Mouse (Mus musculus): Measurements from ENCODE around the gene Trem3.

Trem3 gene

DNA sequence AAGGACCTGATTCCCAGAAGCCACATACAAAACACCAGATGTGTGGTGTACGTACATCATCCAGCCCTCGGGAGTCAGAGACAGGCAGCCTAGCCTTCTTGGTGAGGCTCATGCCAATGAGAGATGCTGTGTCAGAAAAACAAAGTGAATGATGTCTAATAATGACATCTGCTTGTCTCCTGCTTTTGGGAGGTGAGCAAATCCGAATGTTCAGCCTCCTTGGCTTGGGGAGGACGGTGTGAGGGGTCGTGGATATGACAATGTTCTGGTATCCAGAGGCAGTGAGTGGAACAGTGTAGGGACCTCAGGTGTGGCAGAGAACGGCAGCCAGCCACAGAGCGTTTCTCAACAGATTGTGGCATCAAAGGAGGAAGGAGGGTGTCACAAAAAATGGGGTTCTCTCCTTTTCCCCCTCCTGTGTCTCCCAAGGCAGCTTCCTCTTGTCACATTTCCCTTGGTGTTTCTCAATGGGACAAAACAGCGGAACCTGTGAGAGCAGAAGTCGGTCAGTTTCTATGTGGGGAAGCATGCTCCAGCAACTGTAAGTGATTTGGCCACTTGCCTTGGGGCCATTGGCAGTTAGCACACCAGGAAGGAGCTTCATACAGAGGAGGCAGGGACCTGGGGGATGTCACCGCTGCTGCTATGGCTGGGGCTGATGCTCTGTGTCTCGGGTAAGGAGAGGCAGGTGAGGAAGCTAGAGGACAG, at the start of gene Trem3:
Gene Trem3 (plus strand): TSS at position 557 of the 708 bp plus-strand sequence.
- DNase-seq, result no peak

DNA sequence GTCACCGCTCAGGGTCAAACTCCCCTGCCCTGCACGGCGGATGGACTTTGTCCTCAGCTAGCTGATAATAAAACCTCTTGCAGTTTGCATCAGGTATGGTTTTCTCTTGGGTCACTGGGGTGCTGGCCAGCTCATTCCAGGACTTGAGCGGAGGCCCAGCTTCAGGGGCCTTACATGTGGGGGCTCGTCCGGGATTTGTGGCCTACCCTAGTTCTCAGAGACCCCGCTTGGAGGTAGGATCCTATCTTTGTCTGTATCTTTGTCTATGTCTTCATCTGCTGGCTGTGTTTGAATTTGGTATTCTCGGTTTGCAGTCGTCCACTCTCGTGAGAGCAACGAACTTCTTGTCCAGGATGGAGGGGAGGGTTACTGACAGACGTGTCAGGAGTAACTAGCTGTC, 44.5 kb upstream of the Trem3 start:
- DNase-seq, result no peak

DNA sequence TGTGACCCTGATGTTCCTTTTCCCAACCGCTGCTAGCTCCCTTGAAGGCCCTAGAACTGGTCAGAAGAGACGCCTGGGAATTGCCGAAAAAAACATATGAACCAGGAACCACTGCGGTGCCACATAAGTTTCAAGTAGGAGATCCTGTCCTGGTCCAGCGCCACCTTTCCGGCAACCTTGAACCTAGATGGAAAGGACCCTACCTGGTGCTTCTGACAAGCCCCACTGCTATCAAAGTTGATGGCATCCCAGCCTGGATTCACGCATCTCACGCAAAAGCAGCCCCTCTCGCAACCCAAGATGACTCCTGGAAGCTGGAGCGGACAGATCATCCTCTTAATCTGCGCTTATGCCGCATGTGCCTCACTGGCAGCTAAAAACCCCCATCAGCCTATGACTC, 35.0 kb upstream of the Trem3 start:
- DNase-seq, result no peak

DNA sequence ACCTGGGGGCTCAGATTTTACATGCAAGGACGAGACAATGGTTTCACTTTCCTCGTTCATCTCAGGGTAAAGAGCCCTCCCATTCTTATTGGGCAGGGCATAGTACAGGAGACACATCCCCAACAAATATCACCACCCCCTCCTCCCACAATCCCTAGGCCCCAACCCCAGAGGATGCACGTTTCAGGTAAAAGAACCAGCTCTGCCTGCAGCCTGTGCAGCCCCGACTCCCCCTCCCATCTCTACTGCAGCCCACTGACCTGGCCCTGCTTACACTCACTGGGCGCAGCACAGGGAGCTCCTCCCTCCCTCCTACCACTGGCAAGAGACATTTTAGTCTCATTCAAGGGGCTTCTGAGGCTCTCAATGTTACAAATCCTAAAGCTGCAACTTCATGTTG, 34.1 kb upstream of the Trem3 start:
- no peak for DNase-seq

DNA sequence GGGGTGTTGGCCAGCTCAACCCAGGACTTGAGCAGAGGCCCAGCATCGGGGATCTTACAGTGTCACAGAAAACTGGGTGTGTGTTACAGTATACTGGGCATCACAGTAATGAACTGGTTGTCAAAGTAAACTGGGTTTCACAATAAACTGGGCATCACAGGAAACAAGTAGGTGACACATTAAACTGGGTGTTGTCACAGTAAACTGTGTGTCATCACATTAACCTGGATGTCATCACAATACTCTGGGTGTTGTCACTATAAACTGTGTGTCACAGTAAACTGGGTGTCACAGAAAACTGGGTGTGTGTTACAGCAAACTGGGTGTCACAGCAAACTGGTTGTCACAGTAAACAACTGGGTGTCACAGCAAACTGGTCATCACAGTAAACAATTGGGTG, 32.1 kb upstream of the Trem3 start:
- DNase-seq, result no peak

DNA sequence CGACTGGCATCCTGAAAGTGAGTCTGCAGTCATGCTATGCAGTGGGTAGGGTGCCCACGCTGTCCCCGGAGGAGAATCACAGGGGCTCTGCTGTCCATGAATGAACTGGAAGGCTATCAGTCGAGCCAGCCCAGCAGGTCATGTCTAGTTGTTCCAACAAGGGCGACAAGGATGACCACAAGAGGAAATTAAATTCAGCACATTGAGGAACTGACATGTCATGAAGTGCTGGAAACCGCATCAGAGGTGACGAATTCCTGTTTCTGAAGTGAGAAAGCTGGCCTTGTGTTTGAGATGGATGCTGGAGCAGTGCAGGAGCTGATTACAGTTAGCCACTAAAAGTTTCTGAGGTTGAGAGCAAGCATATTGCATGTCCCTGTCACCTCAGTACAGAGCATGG, 16.9 kb upstream of the Trem3 start:
- DNase-seq, result no peak

DNA sequence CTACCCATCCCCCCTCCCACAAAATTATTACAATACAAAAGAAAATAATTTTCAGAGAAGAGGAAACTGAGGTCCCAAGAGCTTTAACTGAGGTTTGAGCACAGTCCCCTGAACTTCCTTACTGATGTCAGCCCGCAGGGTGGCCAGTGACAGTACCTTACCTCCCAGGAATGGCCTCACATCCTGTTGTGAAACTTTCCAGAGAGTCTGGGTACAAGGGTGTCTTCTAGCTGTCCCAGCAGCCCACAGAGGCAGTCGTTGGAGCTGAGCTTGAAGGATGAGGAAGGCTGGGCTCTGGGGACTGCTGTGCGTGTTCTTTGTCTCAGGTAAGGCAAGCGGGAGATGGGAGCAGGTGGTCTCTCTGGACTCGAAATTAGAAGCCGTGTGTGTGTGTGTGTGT, 15.1 kb upstream of the Trem3 start, which contains the start of gene Trem1:
Gene Trem1 (plus strand): TSS at position 251 of the 400 bp plus-strand sequence.
- no peak for DNase-seq

DNA sequence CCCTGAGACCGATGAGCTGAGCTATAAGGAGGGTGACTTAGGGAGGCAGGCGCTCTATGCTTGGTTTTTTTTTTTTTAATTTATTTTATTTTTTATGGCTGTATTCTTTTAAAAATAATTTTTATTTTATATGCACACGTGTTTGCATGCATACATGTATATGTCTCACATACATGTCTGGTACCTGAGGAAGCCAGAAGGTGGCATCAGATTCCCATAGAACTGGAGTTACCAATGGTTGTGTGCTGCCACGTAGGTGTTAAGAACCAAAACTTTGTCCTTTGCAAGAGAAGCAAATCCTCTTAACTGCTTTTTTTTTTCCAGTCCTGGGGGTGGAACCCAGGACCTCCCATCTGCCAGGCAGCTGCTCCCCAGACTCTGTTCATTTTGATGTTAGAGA, 13.8 kb upstream of the Trem3 start:
- no peak for DNase-seq

DNA sequence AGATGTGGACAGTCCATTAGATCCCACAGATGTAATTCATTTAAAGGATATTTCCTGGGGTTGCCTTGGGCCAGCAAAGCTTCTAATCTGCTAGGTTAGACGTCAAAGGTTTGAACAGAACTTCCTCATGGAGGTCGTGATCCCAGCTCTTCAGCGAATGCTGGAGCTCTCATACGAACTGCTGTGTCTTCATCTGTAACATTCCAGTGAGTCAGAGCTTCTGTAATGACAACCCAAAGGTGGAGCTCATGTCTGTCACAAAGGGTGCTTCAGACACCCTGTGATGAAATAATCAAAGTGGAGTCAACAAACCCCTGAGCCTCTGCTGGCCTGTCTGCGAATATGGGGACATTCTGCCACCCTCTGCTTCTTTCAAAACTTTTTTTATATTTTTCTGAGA, 13.0 kb upstream of the Trem3 start:
- DNase-seq, result no peak

DNA sequence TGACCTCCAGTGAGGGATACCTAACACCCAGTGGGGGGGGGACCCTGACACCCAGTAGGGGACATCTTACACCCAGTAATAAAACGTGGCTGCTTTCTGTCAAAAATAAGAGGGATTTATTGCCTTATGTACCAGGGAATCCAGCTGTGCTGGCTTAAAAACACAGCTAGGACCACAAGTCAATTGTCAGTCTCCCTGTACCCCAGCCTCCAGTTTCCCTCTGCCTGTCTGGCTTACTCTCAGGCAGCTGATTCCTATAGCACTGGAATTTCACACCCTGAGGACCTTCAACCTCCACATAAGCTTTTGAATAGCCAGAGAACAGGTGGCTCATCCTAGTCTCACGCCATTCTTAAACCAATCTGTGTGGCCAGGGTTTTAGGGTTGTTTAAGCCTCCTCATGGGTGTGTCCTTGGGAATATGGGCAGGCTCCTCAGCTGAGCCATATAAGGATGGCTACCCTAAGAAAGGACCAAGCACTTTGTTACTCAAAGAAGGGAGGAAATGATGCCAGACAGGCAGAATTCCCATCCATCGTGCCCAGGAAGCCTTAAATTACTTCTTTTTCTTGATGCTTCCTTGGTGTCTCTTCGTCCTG, 11.7 kb upstream of the Trem3 start:
- no peak for DNase-seq

DNA sequence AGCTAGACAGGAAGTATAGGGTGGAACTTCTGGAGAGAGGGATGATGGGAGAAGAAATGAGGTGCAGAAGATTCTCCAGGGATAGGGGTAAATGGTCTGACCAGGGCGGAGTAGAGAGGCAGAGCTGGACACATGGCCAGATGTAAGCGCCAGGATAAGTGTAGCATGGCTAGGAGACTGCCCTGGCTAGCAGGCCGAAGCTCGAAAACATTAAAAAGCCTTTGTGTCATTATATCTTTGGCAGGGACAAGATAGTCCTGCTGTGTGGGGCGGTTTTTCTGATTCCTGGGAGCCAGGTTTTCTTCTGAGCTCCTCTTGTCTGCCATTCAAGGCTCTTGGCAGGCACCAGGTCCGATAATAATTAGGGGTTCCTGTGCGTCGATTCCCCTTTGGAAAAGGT, 10.0 kb upstream of the Trem3 start:
- DNase-seq, result no peak

DNA sequence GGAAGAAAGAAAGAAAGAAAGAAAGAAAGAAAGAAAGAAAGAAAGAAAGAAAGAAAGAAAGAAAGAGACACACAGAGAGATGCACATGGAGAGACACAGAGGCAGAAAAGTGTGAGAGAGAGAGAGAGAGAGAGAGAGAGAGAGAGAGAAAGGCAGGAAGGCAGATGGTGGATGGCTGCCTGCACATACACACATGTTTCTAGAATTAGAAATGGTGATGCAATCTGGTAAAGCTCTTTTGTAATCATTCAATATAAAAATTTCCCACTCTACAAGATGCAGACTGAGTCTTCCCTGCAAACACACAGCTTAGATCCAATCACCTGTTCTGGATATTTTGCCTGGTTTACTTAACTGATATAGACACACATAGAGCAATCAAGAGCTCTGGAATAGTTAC, 1.5 kb downstream of the Trem3 start:
- DNase-seq, result no peak

DNA sequence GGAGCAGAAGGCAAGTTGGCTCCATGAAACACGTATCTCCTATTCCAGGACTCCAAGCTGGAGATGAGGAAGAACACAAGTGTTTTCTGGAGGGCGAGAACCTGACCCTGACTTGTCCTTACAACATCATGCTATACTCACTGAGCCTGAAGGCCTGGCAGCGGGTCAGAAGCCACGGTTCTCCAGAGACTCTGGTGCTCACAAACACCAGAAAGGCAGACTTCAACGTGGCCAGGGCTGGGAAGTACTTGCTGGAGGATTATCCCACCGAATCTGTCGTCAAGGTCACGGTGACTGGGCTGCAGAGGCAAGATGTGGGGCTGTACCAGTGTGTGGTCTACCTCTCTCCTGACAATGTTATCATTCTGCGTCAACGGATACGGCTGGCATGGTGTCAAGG, 1.9 kb downstream of the Trem3 start:
- no peak for DNase-seq

DNA sequence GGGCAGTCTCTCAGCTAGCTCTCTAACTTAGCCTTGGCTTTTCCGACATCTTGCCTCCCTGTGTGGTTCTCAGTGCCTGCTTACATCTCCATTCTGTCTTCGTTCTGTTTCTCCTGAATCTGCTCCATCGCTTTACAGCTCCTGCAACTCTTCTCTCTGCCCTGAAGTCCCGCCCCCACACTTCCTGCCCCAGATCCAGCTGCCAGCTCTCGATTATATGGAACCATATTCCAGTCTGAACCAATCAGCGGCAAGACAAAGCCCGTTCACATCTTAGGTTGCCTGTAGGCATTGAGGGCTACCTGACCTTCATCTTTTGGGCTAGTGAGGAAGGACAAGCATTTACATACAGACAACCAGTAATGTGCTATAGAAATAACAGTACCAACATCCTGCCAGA, 3.1 kb downstream of the Trem3 start:
- DNase-seq, result no peak

DNA sequence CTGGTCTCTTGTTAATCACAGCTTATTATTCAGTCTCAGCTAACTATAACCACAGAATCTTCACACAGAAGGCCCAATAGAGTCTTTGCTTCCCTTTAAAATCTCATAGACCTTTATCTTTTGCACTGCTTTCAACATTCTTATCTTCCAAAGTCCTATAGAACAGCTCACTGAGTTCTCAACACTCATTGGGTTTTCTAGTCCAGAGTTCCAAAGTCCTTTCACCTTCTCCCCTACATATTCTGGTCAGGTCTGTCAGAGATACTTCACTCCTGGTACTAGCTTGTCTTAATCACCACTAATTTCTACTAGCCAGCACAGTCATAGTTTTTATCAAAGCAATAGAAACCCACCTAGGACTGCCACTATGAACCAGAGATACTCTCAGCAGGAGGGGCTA, 9.0 kb downstream of the Trem3 start:
- DNase-seq, result no peak

DNA sequence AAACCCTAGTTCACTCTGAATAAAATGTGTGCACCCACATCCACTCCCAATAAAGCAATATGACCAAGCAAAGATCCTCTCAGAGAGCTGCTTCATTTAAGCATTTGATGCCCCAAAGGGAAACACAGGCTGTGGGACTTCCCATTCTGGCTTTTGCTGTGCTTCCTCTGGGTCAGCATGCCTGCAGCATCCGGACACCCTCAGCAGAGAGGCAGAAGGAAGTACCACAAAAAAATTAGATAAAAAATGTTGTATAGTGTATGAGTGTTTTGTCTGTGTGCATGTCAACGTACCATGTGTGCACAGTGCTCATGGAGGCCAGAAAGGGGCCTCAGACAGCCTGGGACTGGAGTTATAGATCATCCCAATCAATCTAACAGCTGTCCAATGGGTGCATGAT, 14.3 kb downstream of the Trem3 start:
- no peak for DNase-seq

DNA sequence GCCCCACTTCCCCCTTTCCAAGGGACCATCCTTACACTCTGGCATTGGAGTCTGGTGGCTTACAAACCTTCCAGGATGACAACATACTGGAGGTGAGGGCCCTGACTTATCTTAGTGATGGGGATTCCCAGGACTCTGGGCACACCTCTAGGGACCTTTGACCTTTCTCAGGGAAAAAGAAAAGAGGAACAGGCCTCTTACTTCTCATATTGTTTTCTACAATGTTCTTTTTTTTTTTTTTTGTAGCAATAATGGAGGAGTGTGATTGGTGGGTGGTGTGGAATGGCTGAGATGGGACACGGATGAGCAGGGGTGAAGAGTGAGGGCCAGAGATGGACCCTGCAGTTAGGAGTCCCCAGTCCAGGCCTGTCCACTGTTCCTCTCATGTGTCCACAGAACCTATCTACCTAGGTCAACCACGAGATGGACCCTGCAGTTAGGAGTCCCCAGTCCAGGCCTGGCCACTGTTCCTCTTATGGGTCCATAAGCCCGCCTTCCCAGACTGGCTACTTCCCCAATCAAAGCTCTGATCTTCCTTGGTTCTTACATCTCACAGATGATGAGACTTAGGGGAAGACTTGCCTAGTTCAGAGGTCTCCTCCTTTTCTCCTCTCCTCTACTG, 16.3 kb downstream of the Trem3 start, which contains the start of gene Treml4:
Gene Treml4 (plus strand): TSS at position 555 of the 622 bp plus-strand sequence.
- DNase-seq, result no peak

DNA sequence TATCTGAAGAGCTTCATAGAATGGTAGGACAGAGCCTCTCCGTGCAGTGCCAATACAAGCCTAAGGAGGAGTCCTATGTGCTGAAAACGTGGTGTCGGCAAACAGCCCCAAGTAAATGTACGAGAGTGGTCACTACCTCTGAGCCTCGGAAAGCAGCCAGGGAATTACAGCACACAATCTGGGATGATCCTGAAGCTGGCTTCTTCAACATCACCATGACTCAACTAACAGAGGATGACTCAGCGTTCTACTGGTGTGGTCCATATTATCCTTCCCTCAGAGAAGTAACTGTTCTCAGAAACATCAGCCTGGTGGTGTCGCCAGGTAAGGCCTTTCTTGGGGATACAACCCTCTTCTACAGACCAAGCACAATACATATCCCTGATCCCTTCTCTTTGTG, 17.1 kb downstream of the Trem3 start:
- DNase-seq, result no peak

DNA sequence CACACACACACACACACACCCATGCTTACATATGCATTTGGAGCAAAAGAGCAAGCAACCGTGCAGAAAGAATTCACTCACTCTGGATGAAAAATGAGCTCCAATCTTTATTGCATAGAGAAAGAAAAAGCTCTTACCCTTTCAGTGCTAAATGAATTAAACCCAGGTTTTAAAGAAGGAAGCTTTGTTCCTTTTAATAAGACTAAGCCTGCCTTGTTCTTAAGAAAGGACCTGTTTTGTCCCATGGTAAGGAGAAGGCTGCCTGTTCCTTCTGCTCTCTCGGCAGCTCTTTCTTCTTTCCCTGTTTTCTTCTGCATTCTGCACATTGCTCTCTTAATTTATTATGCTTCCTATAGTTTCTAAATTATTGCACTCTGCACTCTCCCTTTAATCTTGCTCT, 18.6 kb downstream of the Trem3 start:
- DNase-seq, result no peak

DNA sequence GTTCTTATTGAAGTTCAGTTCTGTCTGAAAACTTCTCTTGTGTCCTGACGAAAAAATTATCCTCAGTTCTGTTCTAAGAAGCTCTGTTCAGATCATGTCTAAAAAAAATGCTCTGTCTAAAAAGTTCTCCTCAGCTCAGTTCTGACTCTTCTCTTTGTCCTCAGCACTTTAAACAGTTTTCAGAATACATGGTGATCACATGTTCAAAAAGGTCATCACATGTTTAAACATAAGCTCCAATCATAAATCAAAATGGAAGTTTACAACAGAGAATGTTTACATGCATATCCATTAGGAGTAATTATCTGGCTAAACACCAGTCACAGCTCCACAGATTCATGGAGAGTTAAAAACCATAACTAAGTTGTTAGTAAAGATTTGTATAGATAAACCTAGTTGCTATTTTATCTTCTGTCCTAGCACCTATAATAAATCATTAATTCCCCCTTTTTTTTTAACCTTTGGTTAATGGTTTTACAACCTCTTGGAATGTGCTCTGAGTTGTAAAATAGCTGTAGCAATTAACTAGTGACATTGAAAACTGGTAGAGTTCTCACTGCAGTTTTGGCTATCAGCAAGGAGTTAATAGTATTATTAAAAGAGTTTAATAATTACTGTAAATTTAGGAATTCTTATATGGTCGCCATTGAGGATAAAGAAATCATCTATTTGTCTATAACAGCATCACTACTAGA, 19.2 kb downstream of the Trem3 start:
- no peak for DNase-seq

DNA sequence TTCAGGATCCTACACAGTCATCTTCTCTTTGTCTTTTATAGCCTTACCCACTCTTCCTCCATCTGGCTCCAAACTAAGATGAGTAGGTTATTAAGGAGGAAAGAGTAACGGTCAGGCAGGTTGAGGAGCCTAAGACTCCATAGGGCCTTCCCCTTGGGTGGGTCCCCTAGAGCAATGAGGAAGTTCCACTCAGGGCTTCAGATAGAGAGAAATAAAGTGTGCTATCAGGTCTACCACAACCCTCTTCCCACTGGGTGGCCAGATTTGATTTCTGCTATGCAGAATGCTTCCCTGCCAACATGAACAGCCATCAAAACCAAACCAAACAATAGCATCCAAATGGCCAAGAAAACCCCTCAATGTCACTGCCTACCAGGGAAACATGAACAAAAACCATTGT, 20.0 kb downstream of the Trem3 start:
- no peak for DNase-seq

DNA sequence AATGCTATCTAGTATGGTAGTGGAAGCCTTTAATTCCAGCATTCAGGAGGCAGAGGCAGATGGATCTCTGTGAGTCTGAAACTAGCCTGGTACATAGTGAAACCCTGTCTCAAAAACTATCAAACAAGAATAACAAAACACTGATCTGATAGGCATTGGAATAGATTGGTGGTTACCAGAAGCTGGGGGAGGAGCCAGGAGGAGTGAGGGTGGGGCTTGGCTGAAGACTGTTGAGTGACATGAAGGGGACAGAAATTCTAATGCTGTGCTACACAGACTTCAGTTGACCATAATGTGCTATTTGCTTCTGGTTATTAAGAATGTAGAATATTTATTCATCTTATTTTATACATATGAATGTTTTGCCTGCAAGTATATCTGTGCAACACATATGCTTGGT, 20.7 kb downstream of the Trem3 start:
- DNase-seq, result no peak

DNA sequence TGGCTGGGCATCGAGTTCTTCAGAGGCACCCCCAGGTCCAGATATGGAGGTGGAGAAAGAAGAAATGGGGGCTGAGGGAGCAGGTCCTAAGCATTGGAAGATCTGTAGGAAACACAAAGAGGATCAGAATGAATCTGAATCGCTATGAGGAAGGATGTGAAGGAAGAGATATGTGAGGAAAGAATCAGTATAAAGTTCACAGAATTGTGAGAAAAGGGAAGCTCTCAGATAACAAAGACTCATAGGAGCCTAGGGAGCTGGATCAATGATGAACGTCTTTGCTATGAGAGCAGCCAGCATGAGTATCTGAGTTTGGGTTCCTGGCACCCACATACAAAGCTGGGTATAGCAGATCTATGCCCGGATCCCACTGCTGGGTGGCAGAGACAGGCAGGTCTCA, 22.3 kb downstream of the Trem3 start:
- DNase-seq, result no peak

DNA sequence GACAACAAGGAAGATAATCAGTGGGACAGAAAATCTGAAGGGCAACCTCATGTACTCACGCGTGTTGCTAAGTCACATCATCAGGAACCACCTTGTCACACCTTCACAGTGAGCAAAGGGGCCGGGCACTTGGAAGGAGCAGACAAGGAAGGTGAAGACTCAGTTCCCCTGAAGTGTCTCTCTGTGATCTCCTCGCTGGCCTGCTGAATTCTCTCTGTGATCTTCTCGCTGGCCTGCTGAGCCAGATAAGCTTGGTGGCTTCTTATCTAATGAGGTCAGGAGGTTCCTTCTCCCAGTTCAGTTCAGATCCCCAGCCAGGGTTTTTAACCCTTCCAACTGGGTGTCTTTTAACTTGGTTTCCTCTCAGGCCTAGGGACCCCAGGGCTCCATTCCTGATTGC, 24.6 kb downstream of the Trem3 start:
- DNase-seq, result no peak

Data from cerebellum, adult 9-10 months (tissue).